Mouse (Mus musculus): ENCODE results near the gene Arhgap44.

DNA sequence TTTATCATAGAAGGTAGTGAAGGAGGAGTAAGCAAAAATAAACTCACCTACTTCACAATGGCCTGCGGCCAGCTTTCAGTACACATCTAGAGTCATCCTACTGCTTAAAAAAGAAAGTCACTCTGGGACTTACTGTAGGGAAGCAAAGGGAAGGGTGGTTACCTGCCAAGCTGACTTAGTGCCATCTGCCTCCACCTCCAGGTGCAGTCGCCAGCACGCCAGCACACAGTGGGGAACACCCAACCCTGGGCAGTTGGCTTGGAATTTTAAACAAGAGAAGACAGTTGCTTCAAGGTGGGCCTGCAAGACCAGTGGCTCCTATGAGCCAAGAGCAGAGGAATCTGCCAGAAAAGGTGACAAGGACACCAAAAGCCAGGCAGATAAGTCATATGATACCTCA is 58.7 kb downstream of the Arhgap44 start:
- TF ChIP-seq CTCF (IDR thresholded peaks at IDR 0.05; ENCODE audit: low read depth, low read length) (no peak), GATA1 (IDR thresholded peaks at IDR 0.05; ENCODE audit: borderline replicate concordance, low read length) (no peak)

Measured in G1E (cell line).